Mouse (Mus musculus): Measurements from ENCODE around the gene Limch1. TPM values are rescaled to one million over a fixed set of nuclear protein-coding genes. Genes with fewer than 3 reads are reported as not detected.

Limch1 gene
- total RNA-seq, 1 experiment from 2014 or later = 127 TPM

GRCm38 (mm10) chr5:66934585-66934984 is 189.0 kb downstream of the Limch1 start:
- DNase-seq = no peak

GRCm38 (mm10) chr5:66937376-66937775 is 191.7 kb downstream of the Limch1 start:
- DNase-seq = no peak

- DNase-seq = no peak
Observed at GRCm38 (mm10) chr5:66941710-66942450, 196.3 kb downstream of the Limch1 start.

- no peak for DNase-seq
Observed at GRCm38 (mm10) chr5:66942922-66943321, 197.3 kb downstream of the Limch1 start.

GRCm38 (mm10) chr5:66943521-66943920 is 197.9 kb downstream of the Limch1 start:
- no peak for DNase-seq

- DNase-seq = no peak
Observed at GRCm38 (mm10) chr5:66947958-66948357, 202.3 kb downstream of the Limch1 start.

- DNase-seq = no peak
Observed at GRCm38 (mm10) chr5:66949098-66949692, 203.6 kb downstream of the Limch1 start.

- DNase-seq = no peak
Observed at GRCm38 (mm10) chr5:66953375-66953774, 207.7 kb downstream of the Limch1 start.

GRCm38 (mm10) chr5:66953971-66954644 is 208.5 kb downstream of the Limch1 start:
- DNase-seq = no peak

- no peak for DNase-seq
Observed at GRCm38 (mm10) chr5:66955245-66955644, 209.6 kb downstream of the Limch1 start.

GRCm38 (mm10) chr5:66957656-66958055 is 212.0 kb downstream of the Limch1 start:
- no peak for DNase-seq

- DNase-seq = no peak
Observed at GRCm38 (mm10) chr5:66958118-66958517, 212.5 kb downstream of the Limch1 start.

GRCm38 (mm10) chr5:66959968-66960367 is 214.3 kb downstream of the Limch1 start:
- DNase-seq = no peak

GRCm38 (mm10) chr5:66965442-66965841 is 219.8 kb downstream of the Limch1 start:
- DNase-seq = no peak

- DNase-seq = no peak
Observed at GRCm38 (mm10) chr5:66967147-66967546, 221.5 kb downstream of the Limch1 start.

- DNase-seq = no peak
Observed at GRCm38 (mm10) chr5:66967646-66968045, 222.0 kb downstream of the Limch1 start.

GRCm38 (mm10) chr5:66968059-66968833 is 222.6 kb downstream of the Limch1 start:
- DNase-seq = no peak

- no peak for DNase-seq
Observed at GRCm38 (mm10) chr5:66968925-66969711, 223.5 kb downstream of the Limch1 start.

GRCm38 (mm10) chr5:66975621-66976020 is 230.0 kb downstream of the Limch1 start:
- DNase-seq = peak; percentile 42

GRCm38 (mm10) chr5:66979332-66980218 is 233.9 kb downstream of the Limch1 start:
- DNase-seq = no peak

- DNase-seq = no peak
Observed at GRCm38 (mm10) chr5:66980862-66981261, 235.2 kb downstream of the Limch1 start.

Data from adrenal gland, postnatal 25 days (tissue).